Mouse (Mus musculus) megakaryocyte, embryonic 14.5 days (primary cell): ENCODE results near the gene R3hdm2.

Source experiments
- FLI1 ChIP-seq: IDR thresholded peaks from 2 replicates; pipeline ENCODE4 v1.6.1; 2012; ENCODE audit warnings: low read length, inconsistent platforms, mixed read lengths
- GATA1 ChIP-seq: IDR thresholded peaks from 3 replicates; pipeline ENCODE4 v1.6.1; 2012; ENCODE audit warnings: mixed read lengths, low read length, inconsistent platforms, borderline replicate concordance

GRCm38 (mm10) chr10:127519903-127520713 lies 140.0 kb downstream of the R3hdm2 start:
- TF ChIP-seq GATA1 (no peak), FLI1 (no peak)
